Mouse (Mus musculus): Measurements from ENCODE around the gene Ptpa.

- TF ChIP-seq CTCF (IDR thresholded peaks at IDR 0.05) = no peak
- TF ChIP-seq EP300 (IDR thresholded peaks at IDR 0.05) = no peak
These were observed 31.3 kb downstream of the Ptpa start for GRCm38 (mm10) chr2:30446891-30447826.

Measured in lung, postnatal 0 days (tissue).